Mouse (Mus musculus) cerebellum, adult 2 months (tissue): ENCODE data around the gene Sptlc2.

Experiments
- CTCF ChIP-seq: fragments of 200-500 bp; IDR thresholded peaks from 2 replicates; pipeline ENCODE4 v1.5.1; 2011; ENCODE audit warnings: low read depth, mild to moderate bottlenecking, control low read depth, low read length, moderate library complexity, borderline replicate concordance; ENCODE audit not compliant: insufficient read depth
- POLR2A ChIP-seq: fragments of 200-500 bp; IDR thresholded peaks from 2 replicates; pipeline ENCODE4 v1.6.1; 2011; ENCODE audit warnings: low read length, control low read depth, borderline replicate concordance; ENCODE audit not compliant: insufficient read depth

GRCm38 (mm10) chr12:87409123-87409522 is 21.0 kb upstream of the Sptlc2 start:
- no peak for TF ChIP-seq CTCF
- no peak for TF ChIP-seq POLR2A
